Mouse (Mus musculus): ENCODE results near the gene Rcor3. TPM values are rescaled to one million over a fixed set of nuclear protein-coding genes. Genes with fewer than 3 reads are reported as not detected.

The Rcor3 gene
- 44.8 TPM for polyA plus RNA-seq (2014; fragmentation: Illumina TruSeq; extraction: RNeasy Lipid Tissue Mini Kit (QIAGEN cat#74804))

GRCm38 (mm10) chr1:192137926-192138910, at the start of gene Rcor3:
Gene Rcor3, minus strand, starts transcription at chr1:192138062.

GRCm38 (mm10) chr1:192091806-192092772, 45.8 kb downstream of the Rcor3 start, which contains the start of gene Traf5:
Gene Traf5, minus strand, starts transcription at chr1:192092559.

Other genes starting within 250 kb of the Rcor3 start
- 44.3 TPM for gene Slc30a1, start 231.3 kb downstream of the Rcor3 start, polyA plus RNA-seq (2014; fragmentation: Illumina TruSeq; extraction: RNeasy Lipid Tissue Mini Kit (QIAGEN cat#74804))
- not detected for gene Rd3, start 160.7 kb downstream of the Rcor3 start, polyA plus RNA-seq (2014; fragmentation: Illumina TruSeq; extraction: RNeasy Lipid Tissue Mini Kit (QIAGEN cat#74804))
- gene Traf5, start 45.5 kb downstream of the Rcor3 start, polyA plus RNA-seq (2014; fragmentation: Illumina TruSeq; extraction: RNeasy Lipid Tissue Mini Kit (QIAGEN cat#74804)), result 3.6 TPM
- gene Kcnh1, start 52.7 kb upstream of the Rcor3 start, polyA plus RNA-seq (2014; fragmentation: Illumina TruSeq; extraction: RNeasy Lipid Tissue Mini Kit (QIAGEN cat#74804)), result 2.7 TPM

Data from ovary, adult 10 weeks (tissue).